Mouse (Mus musculus) intestine, postnatal 0 days (tissue): ENCODE data around the gene Atp8b3. TPM values are rescaled to one million over a fixed set of nuclear protein-coding genes. Genes with fewer than 3 reads are reported as not detected.

Source experiments
- ATAC-seq: fragments of 200-750 bp; cut with Nextera tagmentation; 2 replicates; pipeline ENCODE4 v1.8.0; 2017; ENCODE audit warnings: mild to moderate bottlenecking, moderate TSS enrichment, moderate library complexity
- H3K27ac ChIP-seq: fragments of 300-500 bp; sonication (generic); 2 replicates; pipeline ENCODE4 v1.5.1; 2014; ENCODE audit warnings: mild to moderate bottlenecking, low read depth, low read length, moderate library complexity
- H3K27me3 ChIP-seq: fragments of 300-500 bp; sonication (generic); replicated peaks from 2 replicates; pipeline ENCODE4 v1.6.1; 2014; ENCODE audit warnings: low read length, mixed read lengths; ENCODE audit not compliant: control insufficient read depth, insufficient read depth
- H3K36me3 ChIP-seq: fragments of 300-500 bp; sonication (generic); 2 replicates; pipeline ENCODE4 v1.6.1; 2014; ENCODE audit warnings: mild to moderate bottlenecking, moderate library complexity; ENCODE audit not compliant: control insufficient read depth, insufficient read depth
- H3K4me1 ChIP-seq: fragments of 300-500 bp; sonication (generic); replicated peaks from 2 replicates; pipeline ENCODE4 v1.6.1; 2014; ENCODE audit warnings: antibody characterized with exemption, low read length, mixed read lengths; ENCODE audit not compliant: control insufficient read depth, insufficient read depth
- H3K4me2 ChIP-seq: fragments of 300-500 bp; sonication (generic); replicated peaks from 2 replicates; pipeline ENCODE4 v1.6.1; 2014; ENCODE audit warnings: low read depth, mild to moderate bottlenecking, moderate library complexity
- H3K4me3 ChIP-seq: fragments of 300-500 bp; sonication (generic); 2 replicates; pipeline ENCODE4 v1.5.1; 2014; ENCODE audit warnings: low read depth, low read length
- H3K9ac ChIP-seq: fragments of 300-500 bp; sonication (generic); 2 replicates; pipeline ENCODE4 v1.6.1; 2014; ENCODE audit warnings: mild to moderate bottlenecking, low read depth, low read length
- H3K9me3 ChIP-seq: fragments of 300-500 bp; sonication (generic); 2 replicates; pipeline ENCODE4 v1.6.1; 2016; ENCODE audit warnings: mixed run types; ENCODE audit not compliant: control insufficient read depth
- CTCF ChIP-seq: sonication (generic); IDR thresholded peaks from 2 replicates; pipeline ENCODE4 v1.5.1; 2016; ENCODE audit warnings: low read depth, mild to moderate bottlenecking, control low read depth, antibody characterized with exemption, moderate library complexity
- WGBS: fragments of 180-500 bp; shearing (Covaris S2); extraction: QIAGEN DNeasy Blood & Tissue Kit; methylation state at CpG from one replicate; pipeline ENCODE4 v1.1.7; 2014; 5-methylcytosine and 5-hydroxymethylcytosine counted together
- polyA plus RNA-seq: library from polyadenylated mRNA; unstranded; fragments of >200 nt; fragmentation: Nextera tagmentation; extraction: Ambion mirVana; gene quantifications from 2 replicates; pipeline ENCODE4 v1.2.1, GENCODE M21; 2015

Atp8b3 gene
- polyA plus RNA-seq, 1 experiment from 2014 or later: 0.03 TPM

GRCm38 (mm10) chr10:80570871-80571836, 32.2 kb upstream of the Atp8b3 start:
- 29% methylated on average over 30 of the region's 30 CpGs for WGBS

GRCm38 (mm10) chr10:80570419-80570818, 31.5 kb upstream of the Atp8b3 start:
- H3K9ac ChIP-seq: 0 out of 2 replicates have a peak overlapping the region, but pooled peaks have one; percentile 31
- peak overlapping the region; percentile 53; the same call in 1 of the 2 replicates for H3K4me2 ChIP-seq
- ATAC-seq: no peak
- H3K4me1 ChIP-seq: peaks cover 17% of the 10 kb centered on the region; the same call in 1 of the 2 replicates
- no peaks in the 10 kb centered on the region for H3K27me3 ChIP-seq
- no peaks in the 10 kb centered on the region for H3K9me3 ChIP-seq
- no peak overlapping the region for H3K4me3 ChIP-seq
- 83% methylated on average over 10 of the region's 10 CpGs for WGBS
- no peak for TF ChIP-seq CTCF
- no peak overlapping the region for H3K27ac ChIP-seq
- peaks cover 8% of the 10 kb centered on the region; the same call in 1 of the 2 replicates for H3K36me3 ChIP-seq

More at GRCm38 (mm10) chr10:80570871-80571836, 32.2 kb upstream of the Atp8b3 start:
- Histone ChIP-seq H3K36me3 (peaks cover 8% of the 10 kb centered on the region; the same call in 1 of the 2 replicates), H3K27me3 (no peaks in the 10 kb centered on the region), H3K4me3 (no peak overlapping the region), H3K4me2 (peak overlapping the region; percentile 27; the same call in 1 of the 2 replicates), H3K9ac (peak overlapping the region; percentile 31; the same call in 1 of the 2 replicates), H3K4me1 (peaks cover 20% of the 10 kb centered on the region; the same call in 1 of the 2 replicates), H3K9me3 (no peaks in the 10 kb centered on the region), H3K27ac (no peak overlapping the region)
- peak; percentile 28; the same call in 1 of the 2 replicates for ATAC-seq
- TF ChIP-seq CTCF: no peak; the same call in 1 of the 2 replicates

GRCm38 (mm10) chr10:80569664-80570066, 30.7 kb upstream of the Atp8b3 start:
- H3K9ac ChIP-seq: 0 out of 2 replicates have a peak overlapping the region, but pooled peaks have one; percentile 2
- no peaks in the 10 kb centered on the region for H3K27me3 ChIP-seq
- TF ChIP-seq CTCF: no peak
- peaks cover 8% of the 10 kb centered on the region; the same call in 1 of the 2 replicates for H3K36me3 ChIP-seq
- peaks cover 17% of the 10 kb centered on the region; the same call in 1 of the 2 replicates for H3K4me1 ChIP-seq
- H3K4me2 ChIP-seq: peak overlapping the region; percentile 53
- H3K27ac ChIP-seq: no peak overlapping the region
- 21% methylated on average over 10 of the region's 10 CpGs for WGBS
- ATAC-seq: peak; percentile 60
- H3K9me3 ChIP-seq: no peaks in the 10 kb centered on the region
- peak overlapping the region; percentile 6; the same call in 1 of the 2 replicates for H3K4me3 ChIP-seq

GRCm38 (mm10) chr10:80568876-80569275, 30.0 kb upstream of the Atp8b3 start:
- H3K4me3 ChIP-seq: no peak overlapping the region
- peaks cover 8% of the 10 kb centered on the region; the same call in 1 of the 2 replicates for H3K36me3 ChIP-seq
- 94% methylated on average over 29 of the region's 29 CpGs for WGBS
- H3K27me3 ChIP-seq: no peaks in the 10 kb centered on the region
- H3K4me1 ChIP-seq: peaks cover 17% of the 10 kb centered on the region; the same call in 1 of the 2 replicates
- H3K4me2 ChIP-seq: no peak overlapping the region
- no peak for ATAC-seq
- TF ChIP-seq CTCF: no peak
- no peaks in the 10 kb centered on the region for H3K9me3 ChIP-seq
- no peak overlapping the region for H3K27ac ChIP-seq
- H3K9ac ChIP-seq: no peak overlapping the region

GRCm38 (mm10) chr10:80566375-80567092, 27.6 kb upstream of the Atp8b3 start:
- no peak overlapping the region for H3K9ac ChIP-seq
- H3K4me2 ChIP-seq: no peak overlapping the region; the same call in 1 of the 2 replicates
- H3K4me1 ChIP-seq: peaks cover 11% of the 10 kb centered on the region; the same call in 1 of the 2 replicates
- peaks cover 8% of the 10 kb centered on the region; the same call in 1 of the 2 replicates for H3K36me3 ChIP-seq
- H3K27ac ChIP-seq: no peak overlapping the region
- peak; percentile 97 for TF ChIP-seq CTCF
- H3K27me3 ChIP-seq: no peaks in the 10 kb centered on the region
- H3K9me3 ChIP-seq: no peaks in the 10 kb centered on the region
- WGBS: 27% methylated on average over 17 of the region's 17 CpGs
- no peak overlapping the region for H3K4me3 ChIP-seq
- ATAC-seq: peak; percentile 29
